Mouse (Mus musculus) bone marrow macrophage, adult 2 months (primary cell): ENCODE results near the gene Tspoap1.

Experiments used
- CTCF ChIP-seq: IDR thresholded peaks from 2 replicates; pipeline ENCODE4 v1.5.1; 2012; ENCODE audit warnings: low read depth, mild to moderate bottlenecking, low read length, moderate library complexity
- POLR2A ChIP-seq: IDR thresholded peaks from 2 replicates; pipeline ENCODE4 v1.6.1; 2012; ENCODE audit warnings: mild to moderate bottlenecking, low read depth, low read length, borderline replicate concordance

DNA sequence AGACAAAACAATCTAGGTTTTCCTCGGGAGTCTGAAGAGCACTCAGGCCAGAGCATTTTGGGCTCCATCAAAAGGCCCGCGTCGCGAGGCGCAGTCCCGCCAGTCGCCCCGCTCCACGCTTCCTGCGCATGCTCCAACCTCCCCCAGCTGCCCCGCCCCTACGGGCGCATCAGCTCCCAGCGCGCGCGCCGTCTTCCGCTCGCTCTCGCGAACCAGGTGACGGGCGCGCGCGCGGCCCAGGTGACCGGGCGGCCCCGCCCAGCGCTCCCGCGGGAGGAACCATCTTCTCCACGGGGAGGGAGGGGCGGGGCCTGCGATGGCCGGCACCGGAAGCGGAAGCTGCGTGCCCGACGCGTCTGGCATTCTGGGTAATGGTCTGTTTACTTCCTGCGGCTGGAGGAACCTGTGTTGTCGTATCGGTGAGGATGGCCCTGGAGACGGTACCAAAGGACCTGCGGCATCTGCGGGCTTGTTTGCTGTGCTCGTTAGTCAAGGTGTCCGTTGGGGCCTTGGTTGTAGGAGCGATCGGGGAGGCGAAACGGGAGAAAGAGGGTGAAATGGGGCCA is 23.1 kb upstream of the Tspoap1 start, which contains the start of gene Supt4a:
- TF ChIP-seq CTCF (no peak), POLR2A (no peak; the same call in 1 of the 2 replicates)
